Comparison of ENCODE assay signal across 8 mouse cellular contexts in the genomic region with DNA sequence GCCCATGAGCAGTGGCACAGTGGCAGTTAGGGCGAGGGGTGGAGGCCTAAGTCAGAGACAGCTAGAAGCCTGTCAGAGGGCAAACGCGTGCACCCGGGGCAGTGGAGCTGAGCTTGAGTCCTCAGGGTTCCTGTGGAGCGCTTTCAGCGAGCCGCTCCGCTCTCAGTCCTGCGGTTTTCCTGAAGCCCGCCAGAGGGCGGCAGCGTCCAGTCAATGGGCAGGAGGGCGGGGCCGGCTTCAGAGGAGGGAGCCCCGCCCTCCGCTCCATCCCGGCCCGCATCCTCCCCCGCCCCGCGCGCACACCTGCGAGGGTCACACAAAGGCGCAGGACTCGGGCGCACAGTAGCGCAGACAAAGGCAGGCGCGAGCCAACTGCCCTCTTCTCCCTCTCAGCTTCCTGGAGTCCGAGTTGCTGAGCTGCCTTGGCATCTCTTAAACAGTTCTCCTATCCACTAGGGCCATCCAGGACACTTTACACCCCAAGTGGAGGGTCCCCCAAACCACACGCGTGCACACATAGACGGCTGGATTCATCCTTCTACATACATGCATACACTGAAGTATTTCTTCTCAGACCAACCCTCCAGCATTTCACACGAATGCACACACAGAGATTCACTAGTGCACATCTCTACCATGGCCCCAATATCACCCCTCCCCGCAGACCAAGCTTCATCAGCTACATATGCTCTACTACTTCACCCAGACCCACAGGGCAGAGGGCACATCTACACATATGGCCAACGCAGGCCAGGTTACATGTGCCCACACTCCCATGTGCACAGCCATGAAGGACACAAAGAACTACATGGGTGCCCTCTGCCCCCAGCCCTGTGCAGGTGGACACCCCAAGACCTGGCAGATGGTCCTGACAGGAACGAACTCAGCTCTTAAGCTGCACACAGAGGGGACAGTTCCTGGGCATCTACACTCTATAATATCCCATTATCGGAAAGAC. TPM values are rescaled to one million over a fixed set of nuclear protein-coding genes. Genes with fewer than 3 reads are reported as not detected.
A peak's percentile ranks its signal among the peaks of the same experiment; 100 is the strongest.
DNase-seq lines count a peak whose midpoint lies in the region; ATAC-seq and TF ChIP-seq lines count a peak whose summit lies in the region.

No protein-coding gene starts in this region.

- peaks cover 74% of the 10 kb centered on the region for H3K27me3 ChIP-seq in forebrain, embryonic 10.5 days (ENCODE audit: poor library complexity, severe bottlenecking)
- peaks cover 51% of the 10 kb centered on the region for H3K27me3 ChIP-seq in heart, embryonic 16.5 days (ENCODE audit: control insufficient read depth, insufficient read depth, low read length)
- H3K27me3 ChIP-seq in liver, embryonic 15.5 days = peaks cover 78% of the 10 kb centered on the region
- peaks cover 20% of the 10 kb centered on the region for H3K27me3 ChIP-seq in neural tube, embryonic 12.5 days (replicated peaks)
- peaks cover 11% of the 10 kb centered on the region for H3K27me3 ChIP-seq in stomach, postnatal 0 days (ENCODE audit: control insufficient read depth, insufficient read depth, low read length)

- H3K4me2 ChIP-seq in heart, embryonic 16.5 days (ENCODE audit: low read depth, low read length) = peak overlapping the region; percentile 36
- H3K4me2 ChIP-seq in liver, embryonic 15.5 days = peak overlapping the region; percentile 61
- H3K4me2 ChIP-seq in neural tube, embryonic 12.5 days (replicated peaks) = peak overlapping the region; percentile 59
- H3K4me2 ChIP-seq in stomach, postnatal 0 days (replicated peaks; ENCODE audit: low read depth) = no peak overlapping the region

- no peaks in the 10 kb centered on the region for H3K36me3 ChIP-seq in forebrain, embryonic 10.5 days (replicated peaks)
- no peaks in the 10 kb centered on the region for H3K36me3 ChIP-seq in heart, embryonic 16.5 days (ENCODE audit: control insufficient read depth, insufficient read depth)
- no peaks in the 10 kb centered on the region for H3K36me3 ChIP-seq in liver, embryonic 15.5 days (replicated peaks)
- H3K36me3 ChIP-seq in neural tube, embryonic 12.5 days = peaks cover 3% of the 10 kb centered on the region; the same call in 1 of the 2 replicates
- H3K36me3 ChIP-seq in stomach, postnatal 0 days (ENCODE audit: control insufficient read depth, insufficient read depth, low read length) = no peaks in the 10 kb centered on the region

- TF ChIP-seq EP300 in stomach, postnatal 0 days (optimal IDR thresholded peaks at IDR 0.05) = no peak

- DNase-seq in CD8-positive naive resting alpha-beta T cell, adult 2 months (ENCODE audit: low read depth in 2 of 2, low spot score in 2 of 2) = peak; percentile 79 to 83
- DNase-seq in c-Kit-negative CD71-positive TER-119-positive erythroid progenitor cells, embryonic 14.5 days (ENCODE audit: low read depth, low spot score) = peak; percentile 68
- peak; percentile 80 for DNase-seq in forebrain, embryonic 10.5 days (ENCODE audit: extremely low spot score, low spot score)
- DNase-seq in kidney, postnatal 36 days = peak; percentile 68 to 86
- DNase-seq in stomach, postnatal 0 days (ENCODE audit: low spot score) = peak; percentile 83

- H3K9ac ChIP-seq in heart, embryonic 16.5 days (ENCODE audit: low read length) = no peak overlapping the region
- no peak overlapping the region for H3K9ac ChIP-seq in liver, embryonic 15.5 days
- H3K9ac ChIP-seq in neural tube, embryonic 12.5 days = 0 out of 2 replicates have a peak overlapping the region, but pooled peaks have one; percentile 18
- H3K9ac ChIP-seq in stomach, postnatal 0 days (ENCODE audit: low read length) = no peak overlapping the region

- peaks cover 30% of the 10 kb centered on the region for H3K4me1 ChIP-seq in forebrain, embryonic 10.5 days
- no peaks in the 10 kb centered on the region for H3K4me1 ChIP-seq in heart, embryonic 16.5 days (ENCODE audit: control insufficient read depth, insufficient read depth, low read length)
- H3K4me1 ChIP-seq in liver, embryonic 15.5 days (replicated peaks) = peaks cover 20% of the 10 kb centered on the region
- peaks cover 27% of the 10 kb centered on the region for H3K4me1 ChIP-seq in neural tube, embryonic 12.5 days
- H3K4me1 ChIP-seq in stomach, postnatal 0 days (replicated peaks; ENCODE audit: control insufficient read depth, insufficient read depth) = no peaks in the 10 kb centered on the region

- TF ChIP-seq CTCF in stomach, postnatal 0 days (IDR thresholded peaks at IDR 0.05; ENCODE audit: low read depth) = peak; percentile 88

- peak overlapping the region; percentile 5; the same call in 1 of the 2 replicates for H3K27ac ChIP-seq in forebrain, embryonic 10.5 days
- H3K27ac ChIP-seq in heart, embryonic 16.5 days (ENCODE audit: low read length) = no peak overlapping the region
- no peak overlapping the region for H3K27ac ChIP-seq in liver, embryonic 15.5 days (replicated peaks)
- peak overlapping the region; percentile 32; the same call in 1 of the 2 replicates for H3K27ac ChIP-seq in neural tube, embryonic 12.5 days
- no peak overlapping the region for H3K27ac ChIP-seq in stomach, postnatal 0 days (replicated peaks)

- 9% methylated on average over 38 of the region's 38 CpGs for WGBS in forebrain, embryonic 10.5 days
- WGBS in heart, embryonic 16.5 days = 8% methylated on average over 37 of the region's 38 CpGs
- WGBS in liver, embryonic 15.5 days (ENCODE audit: insufficient replicate concordance) = 8% methylated on average over 38 of the region's 38 CpGs
- WGBS in neural tube, embryonic 12.5 days = 8% methylated on average over 38 of the region's 38 CpGs
- WGBS in stomach, postnatal 0 days = 8% methylated on average over 36 of the region's 38 CpGs

- ATAC-seq in heart, embryonic 16.5 days (replicated peaks; ENCODE audit: extremely low read depth, insufficient read depth, low FRiP score) = peak; percentile 57
- ATAC-seq in liver, embryonic 15.5 days (ENCODE audit: insufficient read depth) = peak; percentile 44
- ATAC-seq in neural tube, embryonic 12.5 days (ENCODE audit: low FRiP score, low read depth) = peak; percentile 67
- ATAC-seq in stomach, postnatal 0 days (ENCODE audit: low FRiP score, low TSS enrichment) = peak; percentile 62

- H3K4me3 ChIP-seq in forebrain, embryonic 10.5 days = peak overlapping the region; percentile 36
- no peak overlapping the region for H3K4me3 ChIP-seq in heart, embryonic 16.5 days (ENCODE audit: low read length)
- H3K4me3 ChIP-seq in liver, embryonic 15.5 days (replicated peaks) = no peak overlapping the region; the same call in 1 of the 2 replicates
- H3K4me3 ChIP-seq in neural tube, embryonic 12.5 days = 0 out of 2 replicates have a peak overlapping the region, but pooled peaks have one; percentile 10
- no peak overlapping the region for H3K4me3 ChIP-seq in stomach, postnatal 0 days (ENCODE audit: low read depth, low read length)

- H3K9me3 ChIP-seq in forebrain, embryonic 10.5 days = peaks cover 6% of the 10 kb centered on the region; the same call in 1 of the 2 replicates
- peaks cover 5% of the 10 kb centered on the region for H3K9me3 ChIP-seq in heart, embryonic 16.5 days (replicated peaks; ENCODE audit: control insufficient read depth, low read length)
- H3K9me3 ChIP-seq in liver, embryonic 15.5 days (replicated peaks) = no peaks in the 10 kb centered on the region
- 0 out of 2 replicates have a peak, but pooled peaks cover 3% of the 10 kb centered on the region for H3K9me3 ChIP-seq in neural tube, embryonic 12.5 days
- H3K9me3 ChIP-seq in stomach, postnatal 0 days (ENCODE audit: control insufficient read depth, low read length) = no peaks in the 10 kb centered on the region

RNA-seq across cellular contexts. Expression of gene Pou2f2, which starts 46.2 kb away (rescaled TPM):
- polyA plus RNA-seq in forebrain, embryonic 10.5 days (2016; fragmentation: Nextera tagmentation; extraction: Ambion mirVana) = 5.5 and 7.0 TPM in 2 replicates
- 0.42 and 0.58 TPM in 2 replicates for polyA plus RNA-seq in heart, embryonic 16.5 days (2015; fragmentation: Nextera tagmentation; extraction: Ambion mirVana)
- 1.6 and 2.1 TPM in 2 replicates for polyA plus RNA-seq in liver, embryonic 15.5 days (2015; fragmentation: Nextera tagmentation; extraction: Ambion mirVana)
- polyA plus RNA-seq in neural tube, embryonic 12.5 days (2016; fragmentation: Nextera tagmentation; extraction: Ambion mirVana) = 28.1 and 32.6 TPM in 2 replicates
- polyA plus RNA-seq in stomach, postnatal 0 days (2015; fragmentation: Nextera tagmentation; extraction: Ambion mirVana) = 0.52 and 0.67 TPM in 2 replicates

Comparison
In these comparisons a context has a peak if more than half of its experiments do, and no peak if none do; other contexts are left out.
1. H3K27ac ChIP-seq: peak in forebrain, embryonic 10.5 days (single experiment) and neural tube, embryonic 12.5 days (single experiment); none in heart, embryonic 16.5 days (single experiment), liver, embryonic 15.5 days (single experiment) and stomach, postnatal 0 days (single experiment).
2. H3K4me3 ChIP-seq: peak in forebrain, embryonic 10.5 days (single experiment) and neural tube, embryonic 12.5 days (single experiment); none in heart, embryonic 16.5 days (single experiment), liver, embryonic 15.5 days (single experiment) and stomach, postnatal 0 days (single experiment).
3. Peak in every context shown above with its lines, with median percentiles within 50 percentile points of each other: DNase-seq and ATAC-seq.